Mouse (Mus musculus) heart, postnatal 25 days (tissue): Measurements from ENCODE around the gene Sec23a. TPM values are rescaled to one million over a fixed set of nuclear protein-coding genes. Genes with fewer than 3 reads are reported as not detected.
"Not testable (repeated sequence)": the region's sequence is repeated elsewhere in the genome, so short reads cannot be mapped to it uniquely, and the experiment has no call there.

Experiments
- DNase-seq: peaks from one replicate; pipeline ENCODE4 v3.0.0; 2022; ENCODE audit warnings: low spot score
- intact Hi-C: fragments of 180-260 bp; cut with DNase I; formaldehyde crosslinking; loops from one replicate; pipeline ENCODE4 v1.15.1; 2025
- total RNA-seq, 2 experiments: library from RNA; stranded (reverse); gene quantifications; 2 replicates each; pipeline ENCODE4 v1.2.3; 2021

Gene Sec23a
- total RNA-seq: 10 to 100 TPM; 38.1 to 45.1 TPM

GRCm38 (mm10) chr12:59011844-59012709 is at the start of gene Sec23a:
TSS of gene Sec23a (minus strand) at chr12:59012017.
- intact Hi-C loops: loop anchor here (2.0 kb wide), 1 partner anchor 119 kb away; no protein-coding TSS in a partner anchor

GRCm38 (mm10) chr12:59060993-59061595 is 49.3 kb upstream of the Sec23a start, which contains the start of gene Trappc6b:
TSS of gene Trappc6b (minus strand) at chr12:59061472.
- intact Hi-C loops: loop anchor here (2.0 kb wide), 1 partner anchor 70 kb away; no protein-coding TSS in a partner anchor
- DNase-seq: peak; percentile 75

More at GRCm38 (mm10) chr12:59011844-59012709, at the start of gene Sec23a:
- DNase-seq: peak; percentile 98

GRCm38 (mm10) chr12:59060322-59060721 is 48.5 kb upstream of the Sec23a start:
- no peak for DNase-seq
- intact Hi-C loops: loop anchor here (2.0 kb wide), 1 partner anchor 70 kb away; no protein-coding TSS in a partner anchor

GRCm38 (mm10) chr12:59058242-59058641 is 46.4 kb upstream of the Sec23a start:
- intact Hi-C loops, DNase-seq: not testable (repeated sequence)

- intact Hi-C loops: loop anchor here (2.0 kb wide), 1 partner anchor 41 kb away; no protein-coding TSS in a partner anchor
- DNase-seq: no peak
Measured at GRCm38 (mm10) chr12:59056222-59056621, 44.4 kb upstream of the Sec23a start.

DNA sequence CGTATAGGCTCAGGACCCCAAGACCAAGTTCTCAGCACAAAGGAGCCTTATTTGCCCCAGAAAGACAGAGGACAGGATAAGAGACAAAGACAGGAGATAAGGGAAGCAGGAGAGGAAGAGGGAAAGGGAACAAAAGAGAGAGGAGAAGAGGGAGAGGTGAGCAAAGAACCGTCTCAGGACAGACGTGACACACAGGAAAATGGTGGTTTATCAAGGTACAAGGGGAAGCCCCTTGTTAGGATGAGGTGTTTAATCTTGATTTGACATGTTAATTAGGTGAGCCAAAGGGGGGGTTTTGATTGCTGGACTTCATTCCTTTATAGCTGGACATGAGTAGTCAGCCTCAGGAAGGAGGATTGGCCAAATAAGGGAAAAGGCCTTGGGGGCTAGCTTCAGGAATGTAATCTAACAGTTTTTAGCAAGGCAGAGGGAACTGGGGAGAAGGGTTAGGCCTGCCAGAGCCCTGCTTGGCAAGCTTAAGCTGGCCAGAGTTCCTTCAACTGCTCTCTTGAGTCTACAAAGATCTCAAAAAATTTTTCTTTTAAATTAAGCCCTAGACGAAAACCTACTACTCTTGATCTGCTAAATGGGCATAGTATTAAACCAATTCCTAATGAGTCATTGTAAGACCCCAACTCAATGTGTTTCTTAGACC is 43.5 kb upstream of the Sec23a start:
- DNase-seq: no peak
- intact Hi-C loops: no loop called here

DNA sequence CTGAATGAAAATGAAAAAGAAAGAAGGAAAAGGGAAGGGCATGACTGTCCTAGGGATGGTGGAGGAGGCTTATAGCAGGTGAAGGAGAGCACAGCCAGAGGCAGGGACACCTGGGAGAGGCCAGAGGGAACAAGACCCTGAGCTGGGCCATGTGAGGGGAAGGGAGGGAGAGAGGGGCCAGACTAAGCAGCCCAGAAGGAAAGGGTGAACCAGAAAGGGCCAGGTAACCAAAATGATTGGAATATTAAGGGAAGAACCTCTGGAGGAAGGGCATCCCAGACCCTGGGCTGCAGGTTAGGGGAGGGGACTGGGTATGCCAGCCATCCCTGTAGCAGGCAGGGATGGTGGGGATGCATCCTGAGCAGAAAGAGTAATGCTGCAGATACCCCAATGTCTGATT is 42.2 kb upstream of the Sec23a start:
- intact Hi-C loops: no loop called here
- no peak for DNase-seq

DNA sequence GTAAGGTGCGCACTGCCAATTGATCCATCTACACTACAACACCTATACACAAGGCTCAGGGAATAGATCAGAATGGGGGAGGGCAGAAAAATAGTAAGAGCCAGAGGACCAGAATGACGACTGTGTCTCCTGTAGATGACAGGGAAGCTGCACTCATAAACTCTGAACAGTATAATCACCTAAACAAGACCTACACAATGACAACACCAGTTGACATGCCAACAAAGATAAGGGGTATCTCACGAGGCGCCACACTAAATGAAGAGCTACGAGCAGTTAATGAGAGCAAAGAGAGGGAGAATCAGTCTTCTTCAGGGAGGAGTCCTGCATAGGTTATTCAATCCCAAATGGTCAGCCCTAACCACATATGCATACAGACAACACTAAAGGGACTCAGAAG is 41.3 kb upstream of the Sec23a start:
- no peak for DNase-seq
- intact Hi-C loops: no loop called here

DNA sequence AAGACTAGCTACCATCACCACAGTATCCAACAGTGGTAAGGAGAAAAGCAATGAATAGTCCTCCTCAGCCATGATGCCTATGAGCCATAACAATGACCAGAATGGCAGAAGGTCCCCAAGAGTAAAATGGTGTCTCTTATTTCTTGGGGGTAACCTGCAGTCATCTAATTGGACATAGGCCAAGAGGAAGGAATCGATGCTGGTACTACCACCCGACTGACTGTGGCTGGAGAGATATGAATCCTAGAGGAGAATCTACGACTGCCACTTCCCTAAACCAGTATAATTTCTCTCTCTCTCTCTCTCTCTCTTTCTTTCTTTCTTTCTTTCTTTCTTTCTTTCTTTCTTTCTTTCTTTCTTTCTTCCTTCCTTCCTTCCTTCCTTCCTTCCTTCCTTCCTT is 40.7 kb upstream of the Sec23a start:
- intact Hi-C loops: no loop called here

DNA sequence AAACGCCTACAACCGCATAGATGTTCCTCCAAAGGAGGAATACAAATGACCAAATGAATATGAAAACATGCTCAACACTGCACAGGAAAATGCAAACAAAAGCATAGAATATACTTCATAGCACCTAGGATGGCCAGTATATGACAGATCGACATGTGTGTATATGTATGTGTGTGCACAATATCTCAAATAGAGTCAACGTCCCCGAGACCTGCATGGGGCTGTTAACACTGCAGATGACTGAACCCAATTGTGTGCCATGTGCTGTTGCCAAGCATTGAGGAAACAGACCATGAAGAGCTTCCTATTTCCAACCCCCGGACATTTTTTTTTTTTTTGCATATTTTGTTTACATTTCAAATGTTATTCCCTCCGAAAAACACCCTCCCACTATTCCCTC is 29.0 kb upstream of the Sec23a start:
- no peak for DNase-seq
- intact Hi-C loops: no loop called here

More for the DNA sequence above, 40.7 kb upstream of the Sec23a start:
- DNase-seq: no peak

GRCm38 (mm10) chr12:59039971-59040844 is 28.4 kb upstream of the Sec23a start:
- DNase-seq: peak; percentile 2
- intact Hi-C loops: no loop called here

- intact Hi-C loops: no loop called here
- DNase-seq: no peak
Measured at GRCm38 (mm10) chr12:59039162-59039970, 27.5 kb upstream of the Sec23a start.

GRCm38 (mm10) chr12:59032101-59032500 is 20.3 kb upstream of the Sec23a start:
- intact Hi-C loops: no loop called here
- DNase-seq: no peak

DNA sequence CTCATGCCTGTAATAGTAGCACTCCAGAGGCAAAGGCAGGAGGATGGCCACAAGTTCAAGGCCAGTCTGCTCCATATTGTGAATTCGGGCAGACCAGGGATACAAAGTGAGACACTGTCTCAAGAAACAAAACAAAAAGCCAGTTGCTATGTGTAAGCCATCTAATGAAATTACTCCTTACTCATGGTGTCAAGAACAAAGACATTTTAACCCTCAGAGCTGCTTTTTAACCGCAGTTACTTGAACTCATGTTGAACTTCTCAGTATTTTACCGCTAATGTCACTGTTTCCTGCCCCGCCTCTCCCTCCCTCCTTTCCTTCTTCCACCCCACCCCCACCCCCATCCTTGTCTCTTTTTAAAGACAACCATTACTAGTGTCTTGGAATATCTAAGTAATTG is 9.5 kb upstream of the Sec23a start:
- intact Hi-C loops: no loop called here
- no peak for DNase-seq

DNA sequence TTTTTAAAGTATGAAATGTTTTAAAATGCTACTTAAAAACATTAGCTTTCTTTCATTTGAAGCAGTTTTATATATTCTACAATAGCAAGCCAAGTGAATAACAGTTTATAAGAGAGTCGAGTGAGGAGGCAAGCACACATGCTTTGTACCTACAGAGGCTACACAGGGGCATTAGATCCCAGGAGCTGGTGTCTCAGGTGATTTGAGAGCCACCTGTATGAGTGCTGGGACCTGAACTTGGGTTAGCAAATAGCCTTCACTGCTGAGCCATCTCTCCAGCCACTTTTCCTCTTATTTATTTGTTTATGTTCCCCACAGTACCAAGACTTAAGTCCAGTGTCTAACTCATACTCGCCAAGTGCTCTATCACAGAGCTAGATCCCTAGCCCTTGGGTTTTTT is 8.1 kb upstream of the Sec23a start:
- DNase-seq: no peak
- intact Hi-C loops: no loop called here

DNA sequence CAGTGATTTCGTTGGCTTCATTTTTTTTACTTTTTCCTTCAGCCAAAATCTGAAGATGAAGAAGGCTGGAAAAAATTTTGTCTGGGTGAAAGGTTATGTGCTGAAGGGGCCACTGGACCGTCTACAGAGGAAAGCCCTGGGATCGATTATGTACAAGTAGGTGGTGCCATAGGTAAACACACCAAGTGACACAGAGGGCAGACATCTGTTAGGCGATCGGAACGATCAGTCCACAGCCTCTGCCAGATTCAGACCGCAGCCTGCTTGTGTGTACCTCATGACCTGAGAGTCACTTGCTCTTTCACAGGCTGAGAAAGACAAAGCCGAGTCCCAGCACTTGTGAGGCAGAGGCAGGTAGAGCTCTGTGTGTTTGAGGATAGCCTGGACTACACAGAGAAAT is 6.2 kb upstream of the Sec23a start:
- intact Hi-C loops: no loop called here
- DNase-seq: no peak

DNA sequence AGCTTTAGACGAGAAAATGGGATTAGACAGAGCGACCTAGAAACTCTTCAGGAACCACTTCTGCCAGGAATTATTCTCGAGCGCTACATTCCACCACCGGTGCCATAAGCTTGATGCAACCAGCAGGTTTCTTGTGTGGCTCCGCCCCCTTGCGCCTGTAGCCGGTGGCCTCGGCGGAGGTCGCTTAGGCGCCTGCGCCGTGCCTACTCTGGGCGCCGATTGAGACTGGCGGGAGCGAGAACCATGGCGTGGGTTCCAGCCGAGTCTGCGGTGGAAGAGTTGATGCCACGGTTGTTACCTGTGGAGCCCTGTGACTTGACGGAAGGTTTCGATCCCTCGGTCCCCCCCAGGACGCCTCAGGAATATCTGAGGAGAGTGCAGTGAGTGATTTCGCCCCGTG is 1.4 kb upstream of the Sec23a start, which contains the start of gene Gemin2:
Gemin2 (plus strand) TSS at position 160 of the 400 bp plus-strand sequence.
- intact Hi-C loops: loop anchor here (2.0 kb wide), 1 partner anchor 118 kb away; no protein-coding TSS in a partner anchor
- DNase-seq: peak; percentile 87

- intact Hi-C loops: loop anchor here (2.0 kb wide), 1 partner anchor 118 kb away; no protein-coding TSS in a partner anchor
- no peak for DNase-seq
Measured at GRCm38 (mm10) chr12:59012710-59013091, 884 bp upstream of the Sec23a start.
